Mouse (Mus musculus) kidney, adult 2 months (tissue): ENCODE results near the gene Tbc1d1.

ENCODE experiments used
- CTCF ChIP-seq: fragments of 200-500 bp; conservative IDR thresholded peaks from 2 replicates; pipeline ENCODE4 v1.5.1; 2011; ENCODE audit warnings: low read depth, mild to moderate bottlenecking, control low read depth, low read length, moderate library complexity, mixed read lengths; ENCODE audit not compliant: insufficient read depth, insufficient read length
- POLR2A ChIP-seq: fragments of 200-500 bp; IDR thresholded peaks from one replicate; pipeline ENCODE4 v1.6.1; 2011; ENCODE audit warnings: low read depth, low read length, control low read depth

- no peak for TF ChIP-seq CTCF
- TF ChIP-seq POLR2A = no peak
Observed at GRCm38 (mm10) chr5:64159065-64159780, 3.1 kb downstream of the Tbc1d1 start.
